Mouse (Mus musculus): ENCODE data around the gene Gm44596. TPM values are rescaled to one million over a fixed set of nuclear protein-coding genes. Genes with fewer than 3 reads are reported as not detected.
A peak's percentile ranks its signal among the peaks of the same experiment; 100 is the strongest.

Gm44596 gene
- total and polyA plus RNA-seq, 3 experiments: not detected

DNA sequence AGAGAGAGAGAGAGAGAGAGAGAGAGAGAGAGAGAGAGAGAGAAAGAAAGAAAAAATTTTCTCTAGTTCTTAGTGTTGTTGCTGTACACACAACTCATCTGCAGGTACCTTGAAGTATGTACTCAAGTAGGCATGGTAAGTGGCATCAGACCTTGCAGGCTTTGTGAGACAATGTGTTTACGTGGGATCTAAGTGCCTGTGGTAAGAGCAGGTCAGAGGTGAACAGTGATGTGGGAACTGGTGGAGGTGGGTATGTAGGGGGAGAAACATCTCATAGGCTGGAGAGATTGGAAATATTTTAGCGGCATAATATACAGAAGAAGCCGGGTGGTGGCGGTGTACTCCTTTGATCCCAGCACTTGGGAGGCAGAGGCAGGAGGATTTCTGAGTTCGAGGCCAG is 52.3 kb downstream of the Gm44596 start:
- H3K27me3 ChIP-seq (ENCODE audit: control insufficient read depth in 1 of 2, insufficient read depth in 2 of 2, low read length in 2 of 2): no peaks in the 10 kb centered on the region
- no peak overlapping the region for H3K27ac ChIP-seq (ENCODE audit: control insufficient read depth, low read depth, low read length)
- no peak overlapping the region for H3K4me3 ChIP-seq (ENCODE audit: control insufficient read depth in 1 of 2, insufficient read depth in 1 of 2, low read depth in 2 of 2, low read length in 2 of 2)
- H3K9ac ChIP-seq (ENCODE audit: control insufficient read depth, low read depth, low read length, poor library complexity, severe bottlenecking): no peak overlapping the region
- peaks cover 13 to 23% of the 10 kb centered on the region in 2 experiments for H3K36me3 ChIP-seq (ENCODE audit: control insufficient read depth in 1 of 2, insufficient read depth in 2 of 2, low read length in 2 of 2)
- no peaks in the 10 kb centered on the region; the same call in 1 of the 2 replicates for H3K9me3 ChIP-seq (replicated peaks; ENCODE audit: insufficient read depth, low read length)
- peaks cover 11 to 18% of the 10 kb centered on the region in 2 experiments for H3K4me1 ChIP-seq (ENCODE audit: control insufficient read depth in 1 of 2, insufficient read depth in 2 of 2, low read length in 2 of 2)
- H3K79me2 ChIP-seq (ENCODE audit: control insufficient read depth, insufficient read depth, low read length, poor library complexity): no peaks in the 10 kb centered on the region; the same call in 1 of the 2 replicates
- no peak for DNase-seq (ENCODE audit: low read depth, low spot score)
- TF ChIP-seq RCOR1 (IDR thresholded peaks at IDR 0.05; ENCODE audit: low read depth, low read length) (no peak), POLR2AphosphoS2 (IDR thresholded peaks at IDR 0.05; ENCODE audit: low read length) (no peak), MXI1 (IDR thresholded peaks at IDR 0.05; ENCODE audit: low read depth, low read length) (no peak), KAT2A (conservative IDR thresholded peaks at IDR 0.05; ENCODE audit: low read depth, low read length) (no peak)

DNA sequence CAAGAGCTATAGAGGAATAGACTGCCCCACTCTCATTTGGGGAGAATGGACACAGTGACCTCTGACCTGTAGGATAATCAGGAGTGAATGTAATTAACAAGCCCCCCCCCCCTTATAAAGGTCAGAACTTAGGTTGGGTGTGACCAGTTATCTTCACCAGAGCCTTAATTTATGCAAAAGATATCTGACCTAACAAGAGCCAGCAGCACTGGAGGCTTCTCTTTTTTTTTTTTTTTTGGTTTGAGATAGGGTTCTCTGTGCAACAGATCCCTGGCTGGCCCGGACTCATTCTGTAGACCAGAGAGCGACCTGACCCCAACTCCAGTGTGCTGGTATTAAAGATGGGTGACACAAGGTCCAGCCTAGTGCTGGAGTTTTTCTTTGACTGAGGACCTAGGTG is 54.0 kb downstream of the Gm44596 start:
- Histone ChIP-seq H3K9ac (ENCODE audit: control insufficient read depth, low read depth, low read length, poor library complexity, severe bottlenecking) (no peak overlapping the region), H3K27ac (ENCODE audit: control insufficient read depth, low read depth, low read length) (peak overlapping the region; percentile 46), H3K9me3 (replicated peaks; ENCODE audit: insufficient read depth, low read length) (no peaks in the 10 kb centered on the region; the same call in 1 of the 2 replicates), H3K4me1 (ENCODE audit: control insufficient read depth in 1 of 2, insufficient read depth in 2 of 2, low read length in 2 of 2) (peaks cover 11 to 18% of the 10 kb centered on the region in 2 experiments), H3K79me2 (ENCODE audit: control insufficient read depth, insufficient read depth, low read length, poor library complexity) (no peaks in the 10 kb centered on the region; the same call in none of the 2 replicates), H3K27me3 (ENCODE audit: control insufficient read depth in 1 of 2, insufficient read depth in 2 of 2, low read length in 2 of 2) (no peaks in the 10 kb centered on the region), H3K36me3 (ENCODE audit: control insufficient read depth in 1 of 2, insufficient read depth in 2 of 2, low read length in 2 of 2) (peaks cover 21 to 24% of the 10 kb centered on the region in 2 experiments), H3K4me3 (ENCODE audit: control insufficient read depth in 1 of 2, insufficient read depth in 1 of 2, low read depth in 2 of 2, low read length in 2 of 2) (no peak overlapping the region)
- peak; percentile 47 for DNase-seq (ENCODE audit: low read depth, low spot score)
- TF ChIP-seq RCOR1 (IDR thresholded peaks at IDR 0.05; ENCODE audit: low read depth, low read length) (peak; percentile 43; the same call in 1 of the 2 replicates), MAX (IDR thresholded peaks at IDR 0.05; ENCODE audit: low read length) (no peak), EP300 (IDR thresholded peaks at IDR 0.05; ENCODE audit: low read depth in 1 of 2, low read length in 2 of 2) (peak; percentile 51 to 56; a peak in 2 of 4 replicates), MAZ (IDR thresholded peaks at IDR 0.05; ENCODE audit: low read depth, low read length) (peak; percentile 65; the same call in 1 of the 2 replicates), MXI1 (IDR thresholded peaks at IDR 0.05; ENCODE audit: low read depth, low read length) (0 out of 2 replicates have a peak, but pooled peaks have one; percentile 38), GABPA (IDR thresholded peaks at IDR 0.05; ENCODE audit: low read depth, low read length) (no peak), GATA1 (IDR thresholded peaks at IDR 0.05; ENCODE audit: low read depth, low read length) (peak; percentile 65), POLR2AphosphoS2 (IDR thresholded peaks at IDR 0.05; ENCODE audit: low read length) (no peak), ETS1 (IDR thresholded peaks at IDR 0.05; ENCODE audit: low read depth, low read length) (peak; percentile 60), MEF2A (IDR thresholded peaks at IDR 0.05; ENCODE audit: extremely low read depth, insufficient replicate concordance, low read depth, low read length, poor library complexity, severe bottlenecking) (no peak), ZNF384 (IDR thresholded peaks at IDR 0.05; ENCODE audit: low read depth, low read length) (peak; percentile 96), TCF12 (IDR thresholded peaks at IDR 0.05; ENCODE audit: low read depth, low read length) (peak; percentile 63), KAT2A (conservative IDR thresholded peaks at IDR 0.05; ENCODE audit: low read depth, low read length) (no peak), CHD2 (IDR thresholded peaks at IDR 0.05; ENCODE audit: low read length) (no peak), POLR2AphosphoS5 (IDR thresholded peaks at IDR 0.05; ENCODE audit: borderline replicate concordance, low read depth, low read length) (no peak), SIN3A (IDR thresholded peaks at IDR 0.05; ENCODE audit: low read length) (peak; percentile 21; the same call in 1 of the 2 replicates), E2F4 (IDR thresholded peaks at IDR 0.05; ENCODE audit: borderline replicate concordance, low read depth, low read length) (no peak)
